Mouse (Mus musculus): ENCODE data around the gene Neurog1.

Neurog1 gene

DNA sequence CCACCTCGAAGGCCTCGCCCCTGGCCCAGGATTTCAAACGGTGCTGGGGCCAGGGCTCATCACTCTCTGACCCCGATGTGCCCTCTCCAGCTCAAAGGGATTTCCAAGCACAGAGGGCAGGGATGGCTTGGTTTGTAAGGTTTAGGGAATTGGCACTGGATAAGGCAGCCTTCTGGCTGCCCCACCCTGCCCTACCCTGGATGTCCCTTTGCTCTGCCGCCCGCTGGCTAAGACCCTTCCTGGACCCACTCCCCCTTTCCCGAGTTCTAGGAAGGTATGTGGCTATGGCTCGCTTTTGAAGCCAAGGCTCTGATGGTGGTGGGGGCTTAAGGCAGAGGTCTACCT lies 42.9 kb downstream of the Neurog1 start:
- no peak for DNase-seq

DNA sequence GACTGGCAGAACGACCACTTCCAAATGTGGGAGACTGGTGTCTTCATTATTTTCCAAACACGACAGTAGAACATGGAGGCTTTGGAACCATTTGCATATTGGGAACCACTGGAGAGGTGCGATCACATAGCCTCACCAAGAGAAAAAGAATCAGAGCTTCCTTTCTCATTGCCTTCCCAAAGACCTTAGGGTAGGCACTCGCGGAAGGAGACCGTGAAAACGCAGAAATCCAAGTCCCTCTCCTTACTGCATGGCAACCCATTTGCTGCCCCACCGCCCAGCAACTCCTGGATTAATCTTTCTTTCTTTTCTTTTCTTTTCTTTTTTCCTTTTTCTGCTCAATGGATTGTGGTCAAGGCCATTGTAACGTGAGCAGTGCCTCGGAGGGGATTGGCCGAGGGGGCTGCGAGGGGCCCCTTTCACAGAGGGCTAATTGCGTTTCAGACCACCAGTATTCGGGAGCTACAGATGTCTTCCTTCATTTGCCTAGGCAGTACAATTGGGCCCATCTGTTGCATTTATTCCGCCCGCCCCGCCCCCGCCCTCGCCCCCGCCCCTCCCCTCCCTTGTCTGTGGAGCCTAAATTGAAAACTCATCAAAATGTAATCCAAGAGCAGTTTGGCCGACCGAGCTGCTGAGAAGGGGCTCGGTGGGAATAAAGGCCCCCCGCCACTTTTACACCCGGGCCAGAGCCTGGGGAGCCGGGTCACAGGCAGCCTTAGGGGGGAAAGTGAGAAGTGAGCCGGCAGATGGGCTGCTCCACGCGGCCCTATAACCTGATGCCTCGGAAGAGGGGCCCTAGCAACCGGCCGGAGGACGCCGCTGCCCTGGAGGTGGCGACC lies 43.5 kb downstream of the Neurog1 start:
- no peak for DNase-seq
